Mouse (Mus musculus) gastrocnemius, adult 18-20 months (tissue): ENCODE data around the gene Gm47959. TPM values are rescaled to one million over a fixed set of nuclear protein-coding genes. Genes with fewer than 3 reads are reported as not detected.
A peak's percentile ranks its signal among the peaks of the same experiment; 100 is the strongest.

Source experiments
- DNase-seq: peaks from one replicate; pipeline ENCODE4 v3.0.0; 2021; ENCODE audit warnings: low spot score
- total RNA-seq, 2 experiments: library from RNA; stranded (reverse); gene quantifications; 2 replicates each; pipeline ENCODE4 v1.2.3; 2021

The Gm47959 gene
- total RNA-seq, 2 experiments from 2014 or later: not detected

DNA sequence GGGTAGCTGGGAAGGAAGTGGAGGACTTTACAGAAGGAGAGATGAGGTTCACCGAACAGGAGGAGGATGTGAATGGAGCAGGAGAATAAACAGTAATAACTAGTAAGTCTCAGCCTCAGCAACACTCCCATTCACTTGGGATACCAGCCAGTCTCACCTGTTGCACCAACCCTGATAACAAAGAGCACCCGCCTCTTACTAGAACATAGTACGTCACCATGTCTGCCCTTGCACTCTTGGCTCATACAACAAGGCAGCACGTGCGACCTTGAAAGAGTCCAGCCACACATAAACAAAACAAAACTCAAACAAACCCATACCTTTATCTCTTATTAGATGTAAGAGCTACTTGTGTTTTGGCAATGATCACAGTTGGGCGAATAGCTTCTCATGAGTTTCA lies 32.2 kb downstream of the Gm47959 start:
- DNase-seq: no peak

GRCm38 (mm10) chr1:83034509-83034908 lies 34.2 kb downstream of the Gm47959 start:
- DNase-seq: no peak

DNA sequence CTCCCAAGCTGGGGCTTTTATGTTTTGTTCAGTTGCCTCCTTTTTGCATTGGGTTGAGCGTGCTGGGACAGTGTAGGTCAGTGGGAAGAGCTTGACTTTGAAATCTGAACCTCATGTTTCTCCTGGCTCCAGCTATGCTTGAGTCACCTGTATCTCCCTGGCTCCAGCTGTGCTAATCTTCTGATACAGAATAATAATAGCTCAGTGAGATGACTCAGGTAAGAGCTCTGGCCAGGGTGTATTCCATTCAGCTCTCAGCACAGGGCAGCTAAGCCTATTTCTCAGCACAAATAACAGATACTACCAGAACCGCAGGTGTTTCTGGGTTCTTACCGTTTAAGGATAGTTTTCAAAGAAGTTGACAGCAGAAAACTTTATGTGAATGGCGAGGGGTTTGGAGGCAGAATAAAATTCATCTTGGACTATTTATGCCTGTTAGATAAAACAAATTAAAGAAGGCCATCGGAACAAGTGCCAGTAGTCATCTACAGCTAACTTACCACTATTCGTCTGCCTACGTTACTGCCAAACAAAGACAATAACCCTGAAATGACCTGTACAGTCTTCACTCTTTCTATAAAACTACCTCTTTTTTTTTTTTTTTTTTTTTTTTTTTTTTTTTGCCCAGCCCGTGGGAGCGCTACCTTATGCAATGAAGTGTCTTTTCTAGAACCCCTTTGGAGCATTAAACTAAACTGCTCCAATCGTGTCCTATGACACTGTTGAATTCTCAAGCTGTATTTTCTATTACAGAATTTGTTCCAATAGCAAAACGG lies 36.7 kb downstream of the Gm47959 start:
- DNase-seq: no peak

DNA sequence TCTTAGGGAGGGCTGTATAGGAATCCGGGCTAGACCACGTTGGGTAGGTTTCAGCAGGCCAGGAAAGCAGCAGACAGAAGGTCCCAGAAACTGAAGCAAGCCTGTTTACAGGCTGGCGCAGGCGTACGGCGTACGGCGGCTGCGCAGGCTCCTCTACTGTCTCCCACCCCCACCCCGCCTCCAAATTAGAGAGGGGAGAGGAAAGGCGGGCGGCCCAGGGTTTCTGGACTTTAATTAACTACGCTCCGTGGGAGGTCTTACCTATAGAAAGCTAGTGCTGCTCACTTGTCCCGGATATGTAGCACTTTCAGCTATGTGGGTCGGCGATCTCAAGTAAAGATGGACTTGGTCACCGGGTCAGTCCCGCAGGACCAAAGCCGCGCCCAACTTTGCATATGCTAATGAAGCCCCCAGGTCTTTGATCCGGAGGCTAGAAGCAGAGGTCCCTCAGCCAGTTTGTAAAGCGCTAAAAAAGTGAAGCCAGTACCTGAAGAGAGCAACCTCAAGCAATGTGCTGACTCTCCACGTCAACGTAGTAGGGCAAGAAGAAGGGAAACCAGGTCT lies 37.8 kb downstream of the Gm47959 start, which contains the start of gene Slc19a3:
TSS of gene Slc19a3 (minus strand) at position 340 of the 564 bp plus-strand sequence.
- peak; percentile 2 for DNase-seq

DNA sequence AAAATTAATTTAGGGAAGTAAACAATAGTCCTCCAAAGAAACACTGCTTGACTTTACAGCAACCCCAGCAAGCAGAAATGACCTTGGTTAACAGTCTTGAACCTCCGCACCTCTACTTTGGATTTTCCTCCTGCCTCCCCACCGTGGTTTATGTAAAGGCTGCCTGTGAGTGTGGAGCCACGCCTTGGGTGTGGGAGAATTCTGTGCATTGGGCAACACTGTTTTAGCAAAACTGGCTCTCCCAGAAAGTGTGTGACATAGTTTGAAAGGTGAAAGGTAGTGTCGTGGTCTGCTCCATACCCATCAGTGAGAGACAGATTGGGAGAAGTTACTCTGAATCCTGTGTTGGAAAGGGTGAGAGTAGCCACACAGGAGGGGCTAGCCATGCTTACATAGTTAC lies 38.7 kb downstream of the Gm47959 start:
- no peak for DNase-seq

GRCm38 (mm10) chr1:83042380-83042779 lies 42.0 kb downstream of the Gm47959 start, which contains the start of gene Krtap28-10:
Gene Krtap28-10, minus strand, starts transcription at chr1:83042480.
- no peak for DNase-seq

- no peak for DNase-seq
Measured at GRCm38 (mm10) chr1:83044882-83045427, 44.6 kb downstream of the Gm47959 start, which contains the start of gene Gm47969. Gene Gm47969, plus strand, starts transcription at chr1:83044932.

Other genes starting within 250 kb of the Gm47959 start
- not detected for gene Tm4sf20, start 232.1 kb upstream of the Gm47959 start, total RNA-seq
- not detected for gene Gm47791, start 229.3 kb upstream of the Gm47959 start, total RNA-seq
- 10 to 100 TPM; 20.4 to 23.4 TPM for gene Agfg1, start 161.1 kb upstream of the Gm47959 start, total RNA-seq
- gene A030005L19Rik, start 87.2 kb upstream of the Gm47959 start, total RNA-seq: not detected
- not detected for gene A030014E15Rik, start 75.6 kb upstream of the Gm47959 start, total RNA-seq
- gene Gm6217, start 69.1 kb upstream of the Gm47959 start, total RNA-seq: not detected
- not detected for gene A030003K21Rik, start 57.2 kb upstream of the Gm47959 start, total RNA-seq
- gene Gm7544, start 44.5 kb upstream of the Gm47959 start, total RNA-seq: not detected
- gene Gm47955, start 40.3 kb upstream of the Gm47959 start, total RNA-seq: not detected
- not detected for gene Slc19a3, start 37.9 kb downstream of the Gm47959 start, total RNA-seq
- gene Krtap28-10, start 41.9 kb downstream of the Gm47959 start, total RNA-seq: not detected
- not detected for gene Gm47969, start 44.4 kb downstream of the Gm47959 start, total RNA-seq
- not detected for gene A030005K14Rik, start 58.8 kb downstream of the Gm47959 start, total RNA-seq
- gene Krtap28-13, start 60.4 kb downstream of the Gm47959 start, total RNA-seq: not detected
- gene Ccl20, start 116.2 kb downstream of the Gm47959 start, total RNA-seq: not detected
- gene Daw1, start 159.2 kb downstream of the Gm47959 start, total RNA-seq: not detected